Mouse (Mus musculus): Measurements from ENCODE around the gene Sft2d2. TPM values are rescaled to one million over a fixed set of nuclear protein-coding genes. Genes with fewer than 3 reads are reported as not detected.

Gene Sft2d2
- polyA plus RNA-seq, 1 experiment from 2014 or later, result 13.1 TPM

DNA sequence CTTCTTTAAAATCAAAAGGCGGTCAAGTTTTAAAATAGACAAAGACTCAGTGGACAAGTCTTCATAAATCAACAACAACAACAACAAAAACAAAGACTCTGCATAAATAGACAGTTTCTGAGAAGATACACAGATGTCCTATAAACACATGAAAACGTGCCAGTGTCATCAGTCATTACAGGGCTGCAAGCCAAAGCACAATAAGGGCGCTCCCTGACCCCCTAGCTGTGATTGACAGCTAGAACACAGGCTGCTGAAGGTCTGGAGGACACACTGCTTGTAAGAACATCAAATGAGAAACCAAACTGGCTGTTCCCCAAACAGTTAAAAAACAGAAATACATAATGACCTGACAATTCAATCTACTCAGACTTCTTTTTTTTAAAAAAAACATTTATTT lies 5.4 kb upstream of the Sft2d2 start:
- peaks cover 8% of the 10 kb centered on the region; the same call in 1 of the 2 replicates for H3K4me1 ChIP-seq
- H3K36me3 ChIP-seq, result no peaks in the 10 kb centered on the region
- 84% methylated on average over 3 of the region's 3 CpGs for WGBS
- no peak overlapping the region for H3K4me3 ChIP-seq
- no peak overlapping the region for H3K27ac ChIP-seq
- DNase-seq (ENCODE audit: low spot score), result no peak
- no peaks in the 10 kb centered on the region for H3K9me3 ChIP-seq (replicated peaks)
- H3K27me3 ChIP-seq (ENCODE audit: low read depth, poor library complexity, severe bottlenecking), result no peaks in the 10 kb centered on the region

DNA sequence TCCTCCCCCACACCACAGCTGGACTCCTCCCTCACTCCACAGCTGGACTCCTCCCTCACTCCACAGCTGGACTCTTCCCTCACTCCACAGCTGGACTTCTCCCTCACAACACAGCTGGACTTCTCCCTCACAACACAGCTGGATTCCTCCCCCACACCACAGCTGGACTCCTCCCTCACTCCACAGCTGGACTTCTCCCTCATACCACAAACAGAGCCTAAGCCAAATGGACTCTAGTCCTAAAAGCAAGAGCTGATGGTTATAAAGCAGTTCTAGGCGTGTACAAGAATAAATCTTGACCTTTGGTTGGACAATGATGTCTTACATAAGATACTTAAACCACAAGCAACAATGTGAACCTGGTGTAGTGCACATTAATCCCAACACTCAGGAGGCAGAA lies 4.7 kb upstream of the Sft2d2 start:
- Histone ChIP-seq H3K9me3 (replicated peaks) (no peaks in the 10 kb centered on the region), H3K4me1 (peaks cover 9% of the 10 kb centered on the region; the same call in 1 of the 2 replicates), H3K27ac (no peak overlapping the region), H3K36me3 (no peaks in the 10 kb centered on the region), H3K27me3 (ENCODE audit: low read depth, poor library complexity, severe bottlenecking) (no peaks in the 10 kb centered on the region), H3K4me3 (no peak overlapping the region)
- WGBS, result 70% methylated on average over 1 of the region's 1 CpGs
- no peak for DNase-seq (ENCODE audit: low spot score)

DNA sequence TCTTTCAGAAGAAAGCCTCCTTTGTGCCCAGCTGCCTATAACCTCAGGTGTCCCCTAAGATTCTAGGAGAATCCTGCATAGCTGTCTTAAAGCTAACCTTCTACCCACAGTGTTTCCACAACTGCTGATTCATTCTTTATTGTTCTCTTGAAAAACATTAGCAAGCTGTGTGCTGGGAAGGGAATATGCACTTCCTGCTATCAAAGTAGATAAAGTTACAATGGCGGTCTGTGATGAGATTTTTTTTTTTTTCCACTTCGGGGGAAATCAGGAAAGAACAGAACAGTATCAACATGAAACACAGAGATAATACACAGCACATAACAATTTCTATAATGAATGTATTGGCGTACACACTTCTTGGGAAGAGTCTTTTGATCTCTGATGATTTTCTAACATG lies 3.6 kb upstream of the Sft2d2 start:
- Histone ChIP-seq H3K4me3 (no peak overlapping the region), H3K36me3 (no peaks in the 10 kb centered on the region), H3K4me1 (peaks cover 15% of the 10 kb centered on the region), H3K27me3 (ENCODE audit: low read depth, poor library complexity, severe bottlenecking) (no peaks in the 10 kb centered on the region), H3K9me3 (replicated peaks) (no peaks in the 10 kb centered on the region), H3K27ac (no peak overlapping the region)
- WGBS, result 85% methylated on average over 3 of the region's 3 CpGs
- DNase-seq (ENCODE audit: low spot score), result no peak

DNA sequence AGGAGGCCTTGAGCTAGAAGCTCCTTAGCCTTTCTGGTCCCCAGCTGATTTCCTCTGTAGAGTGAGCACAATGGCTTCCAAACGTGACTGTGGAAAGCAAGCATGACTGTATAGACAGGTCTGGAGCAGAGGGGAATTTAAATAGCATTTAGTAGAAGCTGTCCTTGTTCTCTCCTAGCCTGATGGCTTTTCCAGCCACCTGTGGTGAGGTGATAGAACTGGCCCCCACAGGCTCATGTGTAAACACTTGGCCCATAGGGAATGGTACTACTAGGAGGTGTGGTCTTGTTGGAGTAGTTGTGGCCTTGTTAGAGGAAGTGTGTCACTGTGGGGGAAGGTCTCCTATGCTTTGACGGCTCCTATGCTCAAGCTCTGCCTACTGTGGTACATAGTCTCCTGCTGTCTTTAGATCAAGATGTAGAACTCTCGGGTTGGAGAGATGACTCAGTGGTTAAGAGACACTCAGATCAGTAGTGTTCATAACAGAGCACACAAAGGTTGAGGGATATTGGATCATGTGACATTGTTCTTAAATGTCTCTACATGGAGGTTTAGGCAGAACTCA lies 1.2 kb upstream of the Sft2d2 start:
- 81% methylated on average over 3 of the region's 3 CpGs for WGBS
- H3K4me3 ChIP-seq, result no peak overlapping the region
- no peaks in the 10 kb centered on the region for H3K36me3 ChIP-seq
- no peak overlapping the region for H3K27ac ChIP-seq
- H3K27me3 ChIP-seq (ENCODE audit: low read depth, poor library complexity, severe bottlenecking), result no peaks in the 10 kb centered on the region
- no peaks in the 10 kb centered on the region for H3K9me3 ChIP-seq (replicated peaks)
- peaks cover 15% of the 10 kb centered on the region for H3K4me1 ChIP-seq
- no peak for DNase-seq (ENCODE audit: low spot score)

DNA sequence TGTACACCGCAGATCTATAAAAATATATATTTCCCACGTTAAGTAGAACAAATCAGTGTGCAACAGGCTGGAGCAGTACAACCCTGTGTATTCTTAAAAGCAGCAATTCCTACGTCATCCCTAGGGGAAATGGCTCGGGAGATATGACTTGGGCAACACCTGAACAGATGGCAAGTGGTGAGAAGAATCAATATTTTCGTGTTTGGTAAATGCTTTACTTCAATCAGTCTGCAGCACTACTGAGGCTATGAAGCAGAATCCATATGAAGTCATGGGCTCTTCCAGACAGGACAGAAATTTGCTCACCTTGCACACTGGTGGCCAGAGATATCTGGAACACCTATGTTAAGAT lies 400 bp upstream of the Sft2d2 start:
- Histone ChIP-seq H3K4me1 (peaks cover 15% of the 10 kb centered on the region), H3K27ac (peak overlapping the region; percentile 79), H3K36me3 (no peaks in the 10 kb centered on the region), H3K4me3 (peak overlapping the region; percentile 66), H3K9me3 (replicated peaks) (no peaks in the 10 kb centered on the region), H3K27me3 (ENCODE audit: low read depth, poor library complexity, severe bottlenecking) (no peaks in the 10 kb centered on the region)
- WGBS, result 11% methylated on average over 5 of the region's 5 CpGs
- no peak for DNase-seq (ENCODE audit: low spot score)

DNA sequence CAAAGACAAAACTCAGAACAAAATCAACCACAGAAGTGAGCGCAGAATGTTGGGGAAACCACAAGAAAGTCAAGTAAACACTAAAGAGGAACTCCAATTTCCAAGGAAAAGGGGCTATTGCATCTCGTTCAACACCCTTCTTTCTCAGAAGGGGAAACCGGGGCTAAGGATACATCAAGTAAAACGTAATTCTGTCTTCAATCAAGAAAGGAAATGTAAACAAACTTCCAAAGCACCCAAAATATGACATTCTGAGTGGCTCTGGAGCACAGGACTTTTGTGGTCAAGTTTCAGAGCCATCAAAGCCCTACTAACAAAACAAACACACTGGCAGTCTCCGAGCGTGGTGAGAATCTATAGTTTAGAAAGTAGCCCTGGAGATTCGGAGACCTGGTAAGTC lies 812 bp downstream of the Sft2d2 start:
- peaks cover 18% of the 10 kb centered on the region for H3K4me1 ChIP-seq
- 17% methylated on average over 7 of the region's 7 CpGs for WGBS

DNA sequence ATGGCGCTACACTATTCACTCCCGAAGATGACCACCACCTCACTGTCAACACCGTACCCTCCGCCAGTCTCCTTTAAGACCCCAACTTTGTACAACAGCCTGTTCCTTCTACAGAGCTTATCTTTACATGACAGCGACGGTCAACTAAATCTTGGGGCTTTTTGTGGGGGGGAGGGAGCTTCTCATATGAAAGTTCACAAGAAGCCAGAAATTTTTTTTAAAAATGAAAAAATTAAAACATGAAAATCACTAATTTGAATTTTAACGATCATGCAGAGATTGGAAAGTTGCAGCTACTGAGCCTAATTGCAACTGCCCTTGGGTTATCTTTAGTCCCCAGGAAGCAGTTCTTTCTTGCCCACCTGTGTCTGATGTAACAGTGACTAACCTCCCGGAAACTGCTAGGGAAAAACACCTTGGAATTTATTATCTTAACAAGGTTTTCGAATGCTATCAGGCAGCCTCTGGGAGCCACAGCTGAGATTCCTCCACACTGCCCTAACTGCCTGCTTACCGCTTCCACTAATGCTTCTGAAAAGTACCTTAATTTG lies 1.4 kb downstream of the Sft2d2 start:
- Histone ChIP-seq H3K27me3 (ENCODE audit: low read depth, poor library complexity, severe bottlenecking) (no peaks in the 10 kb centered on the region), H3K4me3 (peak overlapping the region; percentile 66; the same call in 1 of the 2 replicates), H3K27ac (no peak overlapping the region), H3K9me3 (replicated peaks) (no peaks in the 10 kb centered on the region), H3K4me1 (peaks cover 18% of the 10 kb centered on the region), H3K36me3 (no peaks in the 10 kb centered on the region)
- 73% methylated on average over 10 of the region's 10 CpGs for WGBS
- no peak for DNase-seq (ENCODE audit: low spot score)

More for the DNA sequence above, 812 bp downstream of the Sft2d2 start:
- no peak for DNase-seq (ENCODE audit: low spot score)
- Histone ChIP-seq H3K4me3 (peak overlapping the region; percentile 66), H3K9me3 (replicated peaks) (no peaks in the 10 kb centered on the region), H3K27me3 (ENCODE audit: low read depth, poor library complexity, severe bottlenecking) (no peaks in the 10 kb centered on the region), H3K27ac (peak overlapping the region; percentile 79), H3K36me3 (no peaks in the 10 kb centered on the region)

DNA sequence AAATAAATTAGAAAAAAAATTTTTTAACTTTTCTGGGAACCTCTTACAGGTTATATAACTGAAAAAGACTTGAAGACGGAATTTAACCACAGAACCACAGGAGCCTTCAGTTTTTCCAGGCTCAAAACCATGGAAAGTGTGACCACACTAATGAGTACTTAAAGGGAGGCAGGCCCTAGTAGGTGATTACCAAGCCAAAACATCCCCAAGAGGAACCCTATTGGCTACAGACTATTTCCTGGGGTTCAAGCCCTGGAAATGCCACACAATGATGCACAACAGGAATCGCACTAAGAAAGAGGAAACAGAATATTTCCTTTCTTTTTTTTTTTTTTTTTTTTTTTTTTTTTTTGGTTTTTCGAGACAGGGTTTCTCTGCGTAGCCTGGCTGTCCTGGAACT lies 2.1 kb downstream of the Sft2d2 start:
- peaks cover 18% of the 10 kb centered on the region for H3K4me1 ChIP-seq
- no peak overlapping the region for H3K27ac ChIP-seq
- 81% methylated on average over 4 of the region's 4 CpGs for WGBS
- no peaks in the 10 kb centered on the region for H3K9me3 ChIP-seq (replicated peaks)
- H3K27me3 ChIP-seq (ENCODE audit: low read depth, poor library complexity, severe bottlenecking), result no peaks in the 10 kb centered on the region
- no peaks in the 10 kb centered on the region for H3K36me3 ChIP-seq
- DNase-seq (ENCODE audit: low spot score), result no peak
- H3K4me3 ChIP-seq, result no peak overlapping the region

DNA sequence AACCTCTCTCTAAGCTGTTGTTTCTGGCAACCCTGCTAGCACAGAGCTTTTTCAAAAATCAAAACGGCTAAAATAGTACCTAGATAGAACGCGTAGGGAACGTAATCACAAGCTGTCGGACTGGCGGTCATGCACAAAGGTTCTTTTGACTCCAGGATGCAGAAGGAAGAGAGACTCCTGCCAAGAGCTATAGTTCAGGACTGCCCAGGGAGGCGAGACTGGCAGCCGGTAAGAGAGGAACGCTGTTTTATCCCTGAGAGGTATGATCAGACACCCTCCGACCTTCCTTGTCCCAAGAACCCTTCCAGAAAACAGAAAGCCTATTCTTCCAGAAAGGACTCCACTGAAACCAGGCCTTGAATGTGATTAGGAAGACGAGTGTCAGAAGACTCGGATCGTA lies 2.6 kb downstream of the Sft2d2 start:
- Histone ChIP-seq H3K36me3 (no peaks in the 10 kb centered on the region), H3K27ac (no peak overlapping the region), H3K9me3 (replicated peaks) (no peaks in the 10 kb centered on the region), H3K27me3 (ENCODE audit: low read depth, poor library complexity, severe bottlenecking) (no peaks in the 10 kb centered on the region), H3K4me1 (peaks cover 18% of the 10 kb centered on the region), H3K4me3 (no peak overlapping the region)
- 89% methylated on average over 13 of the region's 13 CpGs for whole genome bisulfite sequencing
- no peak for DNase-seq (ENCODE audit: low spot score)

DNA sequence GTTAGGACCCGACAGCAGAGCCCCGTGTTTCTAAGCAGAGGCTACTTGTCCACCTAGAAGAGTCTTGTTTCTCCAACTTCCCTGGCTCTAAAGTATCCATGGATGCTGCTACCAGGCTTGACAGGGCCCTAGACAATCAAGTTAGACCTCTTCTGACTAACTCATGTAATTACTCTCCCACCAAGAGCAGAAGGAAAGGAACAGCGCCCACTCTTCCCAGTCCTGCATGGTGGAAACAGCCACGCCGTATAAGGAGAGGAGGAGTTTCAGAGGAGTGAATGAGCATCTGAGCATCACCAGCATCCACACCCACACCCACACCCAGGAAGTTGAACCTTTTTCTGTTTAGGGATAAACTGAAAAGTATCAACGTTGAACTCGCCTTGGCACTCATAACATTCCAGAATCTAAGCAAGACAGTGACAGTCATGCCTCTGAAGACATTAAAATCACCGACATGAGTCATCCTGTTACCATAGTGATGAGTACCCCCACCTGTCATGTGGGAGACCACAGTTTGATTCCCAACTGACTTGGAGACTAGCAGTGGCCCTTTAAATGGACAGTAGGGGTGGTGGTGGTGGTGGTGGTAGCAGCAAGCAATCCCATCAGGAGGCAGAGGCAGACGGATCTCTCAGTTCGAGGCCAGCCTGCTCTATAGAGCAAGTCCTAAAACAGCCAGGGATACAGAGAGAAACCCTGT lies 3.5 kb downstream of the Sft2d2 start:
- H3K4me1 ChIP-seq, result peaks cover 18% of the 10 kb centered on the region
- no peak overlapping the region for H3K4me3 ChIP-seq
- H3K36me3 ChIP-seq, result no peaks in the 10 kb centered on the region
- no peaks in the 10 kb centered on the region for H3K9me3 ChIP-seq (replicated peaks)
- no peak overlapping the region for H3K27ac ChIP-seq
- DNase-seq (ENCODE audit: low spot score), result no peak
- no peaks in the 10 kb centered on the region for H3K27me3 ChIP-seq (ENCODE audit: low read depth, poor library complexity, severe bottlenecking)
- WGBS, result 92% methylated on average over 10 of the region's 10 CpGs

DNA sequence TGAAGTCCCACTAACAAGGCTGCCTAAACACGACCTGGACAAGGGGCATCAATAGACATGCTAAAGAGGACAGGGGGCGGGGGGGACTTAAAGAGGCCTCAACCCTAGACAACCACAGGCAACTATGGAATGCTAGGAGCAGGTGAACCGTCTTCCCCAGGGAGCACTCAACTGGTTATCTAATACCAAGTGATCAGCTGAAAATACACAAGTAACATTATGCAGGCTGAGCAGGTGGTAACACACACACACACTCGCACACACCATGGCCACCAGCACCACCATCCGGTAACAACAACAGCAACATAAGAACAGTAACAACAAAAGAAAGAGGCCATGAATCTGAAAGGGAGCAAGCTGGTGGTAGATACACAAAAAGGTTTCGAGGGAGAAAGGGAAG lies 4.2 kb downstream of the Sft2d2 start:
- Histone ChIP-seq H3K4me1 (peaks cover 15% of the 10 kb centered on the region), H3K4me3 (no peak overlapping the region), H3K27ac (no peak overlapping the region), H3K9me3 (replicated peaks) (no peaks in the 10 kb centered on the region), H3K27me3 (ENCODE audit: low read depth, poor library complexity, severe bottlenecking) (no peaks in the 10 kb centered on the region), H3K36me3 (no peaks in the 10 kb centered on the region)
- DNase-seq (ENCODE audit: low spot score), result no peak
- 83% methylated on average over 6 of the region's 6 CpGs for whole genome bisulfite sequencing

DNA sequence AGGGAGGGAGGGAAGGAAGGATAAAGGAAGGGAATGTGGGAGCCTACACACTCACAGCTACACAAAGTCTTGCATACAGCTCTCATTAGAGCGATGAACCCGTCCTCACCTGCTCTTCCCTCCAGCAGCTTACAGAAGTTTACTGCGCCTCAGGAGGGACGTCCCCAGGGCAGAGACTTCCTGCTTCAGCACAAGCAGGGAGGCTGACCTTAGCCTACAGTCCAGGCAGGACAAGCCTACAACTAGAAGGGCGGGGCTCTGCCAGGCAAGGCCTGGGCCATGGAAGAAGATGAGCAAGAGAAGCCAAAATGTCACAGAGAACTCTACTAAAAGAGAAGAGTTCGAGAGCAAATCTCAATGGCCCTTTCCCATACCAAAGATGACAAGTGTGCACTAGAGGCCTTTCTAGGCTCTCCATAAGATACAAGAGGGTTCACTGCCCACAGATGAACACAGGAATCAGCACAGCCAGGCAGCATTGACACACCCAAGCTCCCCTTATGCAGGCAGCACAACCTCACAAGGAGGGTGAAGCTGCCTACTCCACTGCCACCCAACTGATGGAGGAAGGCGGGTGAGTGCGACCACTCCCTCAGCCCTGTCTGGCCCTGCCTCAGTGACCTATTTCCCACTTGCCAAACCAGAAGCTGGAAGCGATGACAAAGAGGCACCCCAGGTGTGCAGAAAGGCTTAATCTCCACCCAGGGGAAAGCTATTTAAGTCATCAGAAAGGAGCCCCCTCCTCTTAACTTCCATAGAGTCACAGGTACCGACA lies 5.2 kb downstream of the Sft2d2 start:
- Histone ChIP-seq H3K4me3 (no peak overlapping the region), H3K9me3 (replicated peaks) (no peaks in the 10 kb centered on the region), H3K4me1 (peaks cover 14% of the 10 kb centered on the region; the same call in 1 of the 2 replicates), H3K27me3 (ENCODE audit: low read depth, poor library complexity, severe bottlenecking) (no peaks in the 10 kb centered on the region), H3K36me3 (no peaks in the 10 kb centered on the region), H3K27ac (no peak overlapping the region)
- no peak for DNase-seq (ENCODE audit: low spot score)
- WGBS, result 79% methylated on average over 10 of the region's 10 CpGs

DNA sequence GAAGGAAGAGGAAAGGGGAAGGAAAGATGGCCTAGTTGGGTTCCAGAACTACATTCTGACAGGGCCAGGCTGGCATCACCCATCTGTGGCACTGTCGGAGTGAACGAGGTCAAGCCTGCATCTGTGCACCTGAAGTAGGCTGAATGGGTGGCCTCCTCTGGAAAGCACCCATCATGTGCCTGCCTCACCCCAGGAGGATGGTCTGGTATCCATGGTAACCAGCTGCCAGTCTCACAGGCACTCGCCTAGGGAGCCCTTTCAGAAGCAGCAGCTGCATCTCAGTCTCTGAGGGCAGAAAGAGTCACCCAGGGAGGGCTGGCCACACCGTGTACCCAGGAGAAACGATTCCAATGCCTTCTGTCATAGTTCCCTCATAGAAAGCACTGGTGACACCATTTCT lies 6.9 kb downstream of the Sft2d2 start:
- Histone ChIP-seq H3K9me3 (replicated peaks) (no peaks in the 10 kb centered on the region), H3K36me3 (0 out of 2 replicates have a peak, but pooled peaks cover 3% of the 10 kb centered on the region), H3K27me3 (ENCODE audit: low read depth, poor library complexity, severe bottlenecking) (no peaks in the 10 kb centered on the region), H3K4me1 (peaks cover 8% of the 10 kb centered on the region; the same call in 1 of the 2 replicates), H3K27ac (no peak overlapping the region), H3K4me3 (no peak overlapping the region)
- 81% methylated on average over 5 of the region's 5 CpGs for WGBS
- peak; percentile 11 for DNase-seq (ENCODE audit: low spot score)
